8 mouse cellular contexts compared by ENCODE assay signal in the genomic region with DNA sequence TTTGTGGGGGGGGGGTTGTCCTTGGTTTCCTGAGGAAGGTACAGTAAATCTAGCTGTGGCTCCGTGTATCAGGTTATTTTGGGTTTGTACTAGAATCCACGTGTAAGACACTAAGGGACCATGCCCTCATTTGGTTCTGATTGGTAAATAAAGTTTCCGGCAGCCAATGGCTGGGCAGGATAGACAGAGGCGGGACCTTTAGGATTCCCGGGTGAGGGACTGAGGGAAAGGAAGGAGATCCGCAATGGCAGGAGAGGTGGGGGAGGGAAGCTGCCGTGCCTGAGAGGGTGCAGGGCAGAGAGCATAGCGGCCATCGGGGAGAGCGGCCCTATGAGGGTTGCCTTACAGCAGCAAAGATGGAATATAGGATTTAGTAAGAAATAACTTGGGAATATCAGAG. TPM values are rescaled to one million over a fixed set of nuclear protein-coding genes. Genes with fewer than 3 reads are reported as not detected.
A peak's percentile ranks its signal among the peaks of the same experiment; 100 is the strongest.
DNase-seq lines count a peak whose midpoint lies in the region; ATAC-seq and TF ChIP-seq lines count a peak whose summit lies in the region.

No protein-coding gene starts in this region.

- no peaks in the 10 kb centered on the region for H3K9me3 ChIP-seq in forebrain, embryonic 11.5 days (ENCODE audit: control insufficient read depth, low read length)
- no peaks in the 10 kb centered on the region for H3K9me3 ChIP-seq in forebrain, embryonic 10.5 days
- H3K9me3 ChIP-seq in hindbrain, embryonic 12.5 days (replicated peaks) = no peaks in the 10 kb centered on the region
- no peaks in the 10 kb centered on the region for H3K9me3 ChIP-seq in limb, embryonic 14.5 days (ENCODE audit: control insufficient read depth, low read length)
- H3K9me3 ChIP-seq in midbrain, postnatal 0 days (ENCODE audit: low read length) = no peaks in the 10 kb centered on the region

- H3K4me3 ChIP-seq in forebrain, embryonic 11.5 days (ENCODE audit: low read depth, low read length) = no peak overlapping the region
- no peak overlapping the region for H3K4me3 ChIP-seq in forebrain, embryonic 10.5 days
- no peak overlapping the region for H3K4me3 ChIP-seq in hindbrain, embryonic 12.5 days
- no peak overlapping the region for H3K4me3 ChIP-seq in limb, embryonic 14.5 days (replicated peaks; ENCODE audit: low read length)
- H3K4me3 ChIP-seq in midbrain, postnatal 0 days (ENCODE audit: low read depth, low read length) = no peak overlapping the region

- no peak for TF ChIP-seq CTCF in midbrain, postnatal 0 days (IDR thresholded peaks at IDR 0.05)

- no peak overlapping the region for H3K4me2 ChIP-seq in forebrain, embryonic 11.5 days (ENCODE audit: low read depth, low read length, severe bottlenecking)
- peak overlapping the region; percentile 19 for H3K4me2 ChIP-seq in hindbrain, embryonic 12.5 days (replicated peaks)
- H3K4me2 ChIP-seq in limb, embryonic 14.5 days (replicated peaks; ENCODE audit: low read depth, low read length, severe bottlenecking) = peak overlapping the region; percentile 36
- H3K4me2 ChIP-seq in midbrain, postnatal 0 days (ENCODE audit: low read depth, low read length, poor library complexity, severe bottlenecking) = peak overlapping the region; percentile 9; the same call in 1 of the 2 replicates

- no peak for DNase-seq in forebrain, embryonic 11.5 days (ENCODE audit: low spot score)
- DNase-seq in forebrain, embryonic 10.5 days (ENCODE audit: extremely low spot score, low spot score) = no peak
- DNase-seq in embryo, embryonic 9.5 days (ENCODE audit: extremely low spot score) = peak; percentile 45
- no peak for DNase-seq in limb, embryonic 14.5 days (ENCODE audit: low spot score)
- no peak for DNase-seq in midbrain, postnatal 0 days (ENCODE audit: low spot score)
- DNase-seq in urinary bladder, postnatal 10 days (ENCODE audit: low spot score) = no peak
- no peak for DNase-seq in layer of hippocampus, adult 18-20 months (ENCODE audit: low spot score in 2 of 2)

- TF ChIP-seq POLR2A in limb, embryonic 14.5 days (IDR thresholded peaks at IDR 0.05; ENCODE audit: borderline replicate concordance, extremely low read depth, insufficient read depth, insufficient read length) = no peak

- no peak overlapping the region for H3K9ac ChIP-seq in forebrain, embryonic 11.5 days (ENCODE audit: low read length)
- H3K9ac ChIP-seq in hindbrain, embryonic 12.5 days = no peak overlapping the region
- H3K9ac ChIP-seq in limb, embryonic 14.5 days (ENCODE audit: low read depth, low read length, severe bottlenecking) = no peak overlapping the region
- H3K9ac ChIP-seq in midbrain, postnatal 0 days (replicated peaks; ENCODE audit: low read length, poor library complexity, severe bottlenecking) = no peak overlapping the region

- ATAC-seq in forebrain, embryonic 11.5 days (replicated peaks; ENCODE audit: low FRiP score) = peak; percentile 15; the same call in 1 of the 2 replicates
- no peak for ATAC-seq in hindbrain, embryonic 12.5 days (ENCODE audit: low FRiP score)
- no peak for ATAC-seq in limb, embryonic 14.5 days (ENCODE audit: low FRiP score, low read depth)
- no peak for ATAC-seq in midbrain, postnatal 0 days (ENCODE audit: low FRiP score)

- no peak overlapping the region for H3K27ac ChIP-seq in forebrain, embryonic 11.5 days (ENCODE audit: low read depth, low read length)
- H3K27ac ChIP-seq in forebrain, embryonic 10.5 days = no peak overlapping the region
- no peak overlapping the region for H3K27ac ChIP-seq in hindbrain, embryonic 12.5 days
- 0 out of 2 replicates have a peak overlapping the region, but pooled peaks have one; percentile 39 for H3K27ac ChIP-seq in limb, embryonic 14.5 days (replicated peaks; ENCODE audit: low read depth, low read length)
- no peak overlapping the region for H3K27ac ChIP-seq in midbrain, postnatal 0 days (ENCODE audit: low read depth, low read length)

- 22% methylated on average over 10 of the region's 10 CpGs for whole genome bisulfite sequencing in forebrain, embryonic 11.5 days
- 24% methylated on average over 10 of the region's 10 CpGs for WGBS in forebrain, embryonic 10.5 days
- 30% methylated on average over 10 of the region's 10 CpGs for WGBS in hindbrain, embryonic 12.5 days
- WGBS in limb, embryonic 14.5 days = 29% methylated on average over 10 of the region's 10 CpGs
- WGBS in midbrain, postnatal 0 days = 29% methylated on average over 10 of the region's 10 CpGs

- H3K36me3 ChIP-seq in forebrain, embryonic 11.5 days (ENCODE audit: control insufficient read depth, insufficient read depth, low read length) = no peaks in the 10 kb centered on the region
- H3K36me3 ChIP-seq in forebrain, embryonic 10.5 days (replicated peaks) = peaks cover 32% of the 10 kb centered on the region
- H3K36me3 ChIP-seq in hindbrain, embryonic 12.5 days = peaks cover 8% of the 10 kb centered on the region
- H3K36me3 ChIP-seq in limb, embryonic 14.5 days (ENCODE audit: control insufficient read depth, insufficient read depth, low read length) = peaks cover 12% of the 10 kb centered on the region; the same call in 1 of the 2 replicates
- peaks cover 12% of the 10 kb centered on the region; the same call in 1 of the 2 replicates for H3K36me3 ChIP-seq in midbrain, postnatal 0 days (ENCODE audit: insufficient read depth, low read length)

- H3K27me3 ChIP-seq in forebrain, embryonic 11.5 days (ENCODE audit: control insufficient read depth, insufficient read depth, low read length) = no peaks in the 10 kb centered on the region
- H3K27me3 ChIP-seq in forebrain, embryonic 10.5 days (ENCODE audit: poor library complexity, severe bottlenecking) = no peaks in the 10 kb centered on the region
- no peaks in the 10 kb centered on the region for H3K27me3 ChIP-seq in hindbrain, embryonic 12.5 days
- H3K27me3 ChIP-seq in limb, embryonic 14.5 days (ENCODE audit: control insufficient read depth, insufficient read depth, low read length) = no peaks in the 10 kb centered on the region
- no peaks in the 10 kb centered on the region for H3K27me3 ChIP-seq in midbrain, postnatal 0 days (ENCODE audit: insufficient read depth, low read length)

- H3K4me1 ChIP-seq in forebrain, embryonic 11.5 days (replicated peaks; ENCODE audit: control insufficient read depth, insufficient read depth, low read length) = peaks cover 5% of the 10 kb centered on the region
- peaks cover 62% of the 10 kb centered on the region for H3K4me1 ChIP-seq in forebrain, embryonic 10.5 days
- H3K4me1 ChIP-seq in hindbrain, embryonic 12.5 days = peaks cover 22% of the 10 kb centered on the region
- H3K4me1 ChIP-seq in limb, embryonic 14.5 days (ENCODE audit: control insufficient read depth, insufficient read depth, low read length) = peaks cover 19% of the 10 kb centered on the region
- H3K4me1 ChIP-seq in midbrain, postnatal 0 days (ENCODE audit: insufficient read depth, low read length) = no peaks in the 10 kb centered on the region

RNA-seq across cellular contexts. Expression of gene Pdcd5, which starts 39.9 kb away (rescaled TPM):
- 305 TPM in 2 replicates for polyA plus RNA-seq in forebrain, embryonic 11.5 days (2014; fragmentation: Nextera tagmentation; extraction: Ambion mirVana)
- 316 and 317 TPM in 2 replicates for polyA plus RNA-seq in forebrain, embryonic 10.5 days (2016; fragmentation: Nextera tagmentation; extraction: Ambion mirVana)
- 257 and 263 TPM in 2 replicates for polyA plus RNA-seq in hindbrain, embryonic 12.5 days (2016; fragmentation: Nextera tagmentation; extraction: Ambion mirVana)
- 105 and 201 TPM in 2 replicates for polyA plus RNA-seq in limb, embryonic 14.5 days (2012; rRNA removed)
- 267 and 293 TPM in 2 replicates for polyA plus RNA-seq in limb, embryonic 14.5 days (2014; fragmentation: Nextera tagmentation; extraction: Ambion mirVana)
- 53.3 and 78.3 TPM in 2 replicates for total RNA-seq in midbrain, postnatal 0 days (2014; rRNA removed)
- polyA plus RNA-seq in midbrain, postnatal 0 days (2015; fragmentation: Nextera tagmentation; extraction: Ambion mirVana) = 255 and 280 TPM in 2 replicates
- total RNA-seq in layer of hippocampus, adult 18-20 months (2021) = 10 to 100 TPM; 77.9 to 80.8 TPM
